Mouse (Mus musculus): ENCODE results near the gene Def6.

- no peak for TF ChIP-seq CTCF (IDR thresholded peaks at IDR 0.05; ENCODE audit: extremely low read depth, insufficient read depth, insufficient read length, insufficient replicate concordance)
- no peak for TF ChIP-seq POLR2A (IDR thresholded peaks at IDR 0.05; ENCODE audit: low read depth, low read length)
Measured at GRCm38 (mm10) chr17:28277721-28278120, 70.1 kb downstream of the Def6 start.
